8 mouse cellular contexts compared by ENCODE assay signal in genomic region chr4:149562905-149563347, GRCm38 (mm10). TPM values are rescaled to one million over a fixed set of nuclear protein-coding genes. Genes with fewer than 3 reads are reported as not detected.
DNase-seq lines count a peak whose midpoint lies in the region; ATAC-seq and TF ChIP-seq lines count a peak whose summit lies in the region.

No protein-coding gene starts in this region.

- TF ChIP-seq EP300 in heart, adult 2 months (IDR thresholded peaks at IDR 0.05; ENCODE audit: insufficient read depth, low read depth, low read length) = no peak

- peak overlapping the region; percentile 26 for H3K9ac ChIP-seq in heart, adult 2 months (ENCODE audit: low read depth, low read length)

- no peak overlapping the region for H3K4me3 ChIP-seq in kidney, adult 2 months (ENCODE audit: insufficient read depth, low read depth, low read length)
- H3K4me3 ChIP-seq in heart, adult 2 months = peak overlapping the region; percentile 28; the same call in 1 of the 2 replicates

- TF ChIP-seq CTCF in kidney, adult 2 months (conservative IDR thresholded peaks at IDR 0.05; ENCODE audit: insufficient read depth, insufficient read length, low read depth, low read length) = no peak
- TF ChIP-seq CTCF in heart, adult 2 months (IDR thresholded peaks at IDR 0.05) = no peak

- H3K79me2 ChIP-seq in heart, adult 2 months (replicated peaks; ENCODE audit: control insufficient read depth, insufficient read depth, low read length) = no peaks in the 10 kb centered on the region; the same call in 1 of the 2 replicates

- H3K36me3 ChIP-seq in kidney, adult 2 months (ENCODE audit: control insufficient read depth, insufficient read depth, low read length) = no peaks in the 10 kb centered on the region
- H3K36me3 ChIP-seq in heart, adult 2 months (ENCODE audit: control insufficient read depth, insufficient read depth, low read length) = no peaks in the 10 kb centered on the region

- no peak for TF ChIP-seq POLR2A in kidney, adult 2 months (IDR thresholded peaks at IDR 0.05; ENCODE audit: low read depth, low read length)
- 0 out of 2 replicates have a peak, but pooled peaks have one; percentile 33 for TF ChIP-seq POLR2A in heart, adult 2 months (IDR thresholded peaks at IDR 0.05; ENCODE audit: insufficient read depth, low read depth, low read length)

- intact Hi-C loops in heart, adult 2 months (cut with DNase I) = no loop called here

- no peaks in the 10 kb centered on the region for H3K4me1 ChIP-seq in kidney, adult 2 months (ENCODE audit: control insufficient read depth, insufficient read depth, low read length)
- peaks cover 18% of the 10 kb centered on the region for H3K4me1 ChIP-seq in heart, adult 2 months (ENCODE audit: control insufficient read depth, insufficient read depth, low read length)

- DNase-seq in kidney, adult 2 months = peak; percentile 31
- DNase-seq in kidney, adult 11 months = no peak
- DNase-seq in cerebellum, adult 18-20 months = peak; percentile 71 to 82
- DNase-seq in heart, adult 2 months = peak; percentile 28 to 46
- DNase-seq in lung, postnatal 10 days = peak; percentile 74
- DNase-seq in frontal cortex, postnatal 10 days (ENCODE audit: low spot score in 2 of 2) = no peak
- no peak for DNase-seq in urinary bladder, postnatal 10 days (ENCODE audit: low spot score)

- H3K27ac ChIP-seq in kidney, adult 2 months (ENCODE audit: insufficient read depth, low read depth, low read length) = no peak overlapping the region
- peak overlapping the region; percentile 73 for H3K27ac ChIP-seq in heart, adult 2 months

- no peaks in the 10 kb centered on the region for H3K27me3 ChIP-seq in kidney, adult 2 months (replicated peaks; ENCODE audit: control insufficient read depth, insufficient read depth, low read length)
- no peaks in the 10 kb centered on the region for H3K27me3 ChIP-seq in heart, adult 2 months (ENCODE audit: control insufficient read depth, insufficient read depth, low read length)

- 60% methylated on average over 7 of the region's 7 CpGs for WGBS in kidney, adult 2 months
- 37% methylated on average over 7 of the region's 7 CpGs for WGBS in heart, adult 2 months

- ATAC-seq in inflammation-experienced regulatory T-cells, adult 6 months = no peak

RNA-seq across cellular contexts. Expression of gene Clstn1, which starts 23.3 kb away (rescaled TPM):
- 44.9 and 46.3 TPM in 2 replicates for polyA plus RNA-seq in kidney, adult 2 months (2012; rRNA removed)
- 10 to 100 TPM; 86.7 to 88.3 TPM for total RNA-seq in heart, adult 2 months (2021)
- 25.6 and 26.3 TPM in 2 replicates for polyA plus RNA-seq in heart, adult 2 months (2012; rRNA removed)
- polyA plus RNA-seq in inflammation-experienced regulatory T-cells, adult 6 months (2017; shearing (Covaris generic)) = 1 to 10 TPM; 5.4 to 7.5 (median 6.3) TPM

RNA-seq across cellular contexts. Expression of gene Ctnnbip1, which starts 44.9 kb away (rescaled TPM):
- polyA plus RNA-seq in kidney, adult 2 months (2012; rRNA removed) = 20.5 and 24.4 TPM in 2 replicates
- 10 to 100 TPM; 25.0 to 27.3 TPM for total RNA-seq in heart, adult 2 months (2021)
- polyA plus RNA-seq in heart, adult 2 months (2012; rRNA removed) = 25.5 and 26.0 TPM in 2 replicates
- polyA plus RNA-seq in inflammation-experienced regulatory T-cells, adult 6 months (2017; shearing (Covaris generic)) = 1 to 10 TPM in 2 of 3 experiments, under 1 TPM in 1; 0.59 to 1.4 (median 1.4) TPM

Comparison
In these comparisons a context has a peak if more than half of its experiments do, and no peak if none do; other contexts are left out.
1. DNase-seq: peak in kidney, adult 2 months (single experiment), cerebellum, adult 18-20 months (2 of 2), heart, adult 2 months (2 of 2) and lung, postnatal 10 days (single experiment); none in kidney, adult 11 months (single experiment), frontal cortex, postnatal 10 days (0 of 2) and urinary bladder, postnatal 10 days (single experiment).